Mouse (Mus musculus) cortical plate, adult 2 months (tissue): ENCODE measurements around the gene Vmn1r75. TPM values are rescaled to one million over a fixed set of nuclear protein-coding genes. Genes with fewer than 3 reads are reported as not detected.

Experiments used
- H3K27ac ChIP-seq: fragments of 200-500 bp; 2 replicates; pipeline ENCODE4 v1.5.1; 2012; ENCODE audit warnings: low read length, control low read depth, inconsistent platforms; ENCODE audit not compliant: insufficient read depth
- H3K4me1 ChIP-seq: fragments of 200-500 bp; 2 replicates; pipeline ENCODE4 v1.6.1; 2011; ENCODE audit warnings: low read length; ENCODE audit not compliant: control insufficient read depth, insufficient read depth
- H3K4me3 ChIP-seq: fragments of 200-500 bp; 2 replicates; pipeline ENCODE4 v1.5.1; 2011; ENCODE audit warnings: mild to moderate bottlenecking, low read length, control low read depth; ENCODE audit not compliant: insufficient read depth
- CTCF ChIP-seq: fragments of 200-500 bp; IDR thresholded peaks from 2 replicates; pipeline ENCODE4 v1.5.1; 2011; ENCODE audit warnings: mild to moderate bottlenecking, control low read depth, low read length; ENCODE audit not compliant: insufficient read depth; ENCODE audit errors: extremely low read depth
- POLR2A ChIP-seq: fragments of 200-500 bp; IDR thresholded peaks from 2 replicates; pipeline ENCODE4 v1.6.1; 2011; ENCODE audit warnings: mild to moderate bottlenecking, low read length, control low read depth; ENCODE audit not compliant: insufficient read depth; ENCODE audit errors: extremely low read depth
- polyA plus RNA-seq: library from polyadenylated mRNA; depleted of rRNA; stranded (reverse); fragments of >200 nt; gene quantifications from 2 replicates; pipeline ENCODE4 v1.2.3, GENCODE M21; 2012; rRNA removed

The Vmn1r75 gene
- not detected in 2 replicates for polyA plus RNA-seq

GRCm38 (mm10) chr7:11874330-11874729 is at the start of gene Vmn1r75:
Vmn1r75 (plus strand) TSS chr7:11874630.
- H3K4me1 ChIP-seq = no peaks in the 10 kb centered on the region
- TF ChIP-seq CTCF = no peak
- TF ChIP-seq POLR2A = no peak
- H3K27ac ChIP-seq = no peak within 1 kb of the TSS
- no peak within 1 kb of the TSS for H3K4me3 ChIP-seq

DNA sequence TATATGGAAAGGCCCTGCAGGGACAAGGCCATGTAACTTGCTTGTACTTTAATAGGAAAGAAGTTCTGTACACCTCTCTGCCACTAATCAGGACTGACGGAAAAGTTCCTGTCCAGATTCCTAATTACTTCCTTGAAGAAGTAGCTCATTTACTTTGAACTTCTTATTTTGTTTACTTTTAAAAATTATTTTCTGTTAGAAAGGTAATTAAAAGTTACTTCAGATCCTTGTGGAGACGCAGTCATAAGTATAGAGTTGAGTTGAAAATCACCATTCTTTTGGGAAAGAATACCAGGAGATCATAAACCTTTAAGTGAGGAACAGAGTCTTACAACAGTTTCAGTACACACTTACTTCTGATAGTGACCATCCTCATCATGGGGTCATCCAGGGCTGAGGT is 40.8 kb upstream of the Vmn1r75 start, which contains the start of gene Vmn1r74:
TSS of gene Vmn1r74 (plus strand) at position 301 of the 400 bp plus-strand sequence.
- Histone ChIP-seq H3K27ac (no peak within 1 kb of the TSS), H3K4me3 (no peak within 1 kb of the TSS)
- TF ChIP-seq POLR2A (no peak), CTCF (no peak)

More for the DNA sequence above, 40.8 kb upstream of the Vmn1r75 start, which contains the start of gene Vmn1r74:
- H3K4me1 ChIP-seq = no peaks in the 10 kb centered on the region

Other genes with a start within 250 kb of the Vmn1r75 start
- gene Vmn1r72, start 194.5 kb upstream of the Vmn1r75 start, polyA plus RNA-seq = not detected in 2 replicates
- gene Vmn1r73, start 144.4 kb upstream of the Vmn1r75 start, polyA plus RNA-seq = not detected in 2 replicates
- gene Vmn1r74, start 40.6 kb upstream of the Vmn1r75 start, polyA plus RNA-seq = not detected in 2 replicates
- gene Vmn1r76, start 63.6 kb downstream of the Vmn1r75 start, polyA plus RNA-seq = not detected in 2 replicates
- not detected in 2 replicates for gene Vmn1r77, start 162.1 kb downstream of the Vmn1r75 start, polyA plus RNA-seq